Mouse (Mus musculus) ES-E14 (cell line): ENCODE measurements around the gene Bag6. TPM values are rescaled to one million over a fixed set of nuclear protein-coding genes. Genes with fewer than 3 reads are reported as not detected.

Source experiments
- DNase-seq: peaks from one replicate; pipeline ENCODE4 v3.0.0-alpha.2; 2013; ENCODE audit warnings: low read depth, low spot score
- H3K27ac ChIP-seq: 2 replicates; pipeline ENCODE4 v1.5.1; 2012; ENCODE audit warnings: low read depth, mild to moderate bottlenecking, low read length, moderate library complexity, mixed read lengths; ENCODE audit not compliant: poor library complexity, insufficient read depth, severe bottlenecking
- H3K36me3 ChIP-seq: 2 replicates; pipeline ENCODE4 v1.6.1; 2012; ENCODE audit warnings: mild to moderate bottlenecking, low read length, moderate library complexity, mixed read lengths; ENCODE audit not compliant: control insufficient read depth, poor library complexity, insufficient read depth, severe bottlenecking
- H3K4me1 ChIP-seq, 2 experiments: fragments of 150-350 bp in 1 of 2; sonication (generic) in 1 of 2; 2 replicates each; pipeline ENCODE4 v1.6.1; 2012; ENCODE audit warnings: low read length in 2 of 2, mild to moderate bottlenecking in 1 of 2, mixed read lengths in 1 of 2; ENCODE audit not compliant: control insufficient read depth in 2 of 2, insufficient read depth in 2 of 2, poor library complexity in 1 of 2
- H3K4me3 ChIP-seq, 2 experiments: fragments of 150-350 bp in 1 of 2; sonication (generic) in 1 of 2; 2 replicates each; pipeline ENCODE4 v1.5.1; 2012; ENCODE audit warnings: low read length in 2 of 2, low read depth in 1 of 2, mild to moderate bottlenecking in 1 of 2, mixed read lengths in 1 of 2; ENCODE audit not compliant: insufficient read depth in 1 of 2, poor library complexity in 1 of 2, severe bottlenecking in 1 of 2
- H3K9ac ChIP-seq: 2 replicates; pipeline ENCODE4 v1.6.1; 2012; ENCODE audit warnings: low read depth, mild to moderate bottlenecking, low read length, mixed read lengths; ENCODE audit not compliant: poor library complexity, insufficient read depth, severe bottlenecking
- H3K9me3 ChIP-seq: fragments of 150-350 bp; sonication (generic); 2 replicates; pipeline ENCODE4 v1.6.1; 2012; ENCODE audit warnings: low read depth, mild to moderate bottlenecking, low read length; ENCODE audit not compliant: control insufficient read depth, insufficient read depth
- CHD2 ChIP-seq: IDR thresholded peaks from 2 replicates; pipeline ENCODE4 v1.6.1; 2014; ENCODE audit warnings: mild to moderate bottlenecking, low read depth, low read length, inconsistent platforms
- HCFC1 ChIP-seq: IDR thresholded peaks from 2 replicates; pipeline ENCODE4 v1.6.1; 2012; ENCODE audit warnings: low read length, inconsistent platforms, borderline replicate concordance; ENCODE audit not compliant: insufficient read depth
- MAFK ChIP-seq: IDR thresholded peaks from 2 replicates; pipeline ENCODE4 v1.6.1; 2014; ENCODE audit warnings: mild to moderate bottlenecking, low read depth, low read length, inconsistent platforms; ENCODE audit not compliant: insufficient read depth
- ZC3H11A ChIP-seq: IDR thresholded peaks from 2 replicates; pipeline ENCODE4 v1.6.1; 2012; ENCODE audit warnings: low read depth, mild to moderate bottlenecking, inconsistent platforms, low read length, borderline replicate concordance
- ZNF384 ChIP-seq: IDR thresholded peaks from 2 replicates; pipeline ENCODE4 v1.6.1; 2012; ENCODE audit warnings: low read depth, low read length, inconsistent platforms
- in situ Hi-C, 2 experiments: fragments of 600-800 bp; cut with MboI; formaldehyde crosslinking; loops; one replicate each; pipeline ENCODE4 v1.15.1; 2025; ENCODE audit warnings: low sequenced_read_pairs in 2 of 2, inconsistent platforms in 1 of 2; ENCODE audit not compliant: unreplicated experiment in 2 of 2
- total RNA-seq: library from RNA; depleted of rRNA; stranded (reverse); fragments of 300-350 nt; gene quantifications from 2 replicates; pipeline ENCODE4 v1.2.3, GENCODE M21; 2012

Gene Bag6
- total RNA-seq, 1 experiment: 208 TPM

DNA sequence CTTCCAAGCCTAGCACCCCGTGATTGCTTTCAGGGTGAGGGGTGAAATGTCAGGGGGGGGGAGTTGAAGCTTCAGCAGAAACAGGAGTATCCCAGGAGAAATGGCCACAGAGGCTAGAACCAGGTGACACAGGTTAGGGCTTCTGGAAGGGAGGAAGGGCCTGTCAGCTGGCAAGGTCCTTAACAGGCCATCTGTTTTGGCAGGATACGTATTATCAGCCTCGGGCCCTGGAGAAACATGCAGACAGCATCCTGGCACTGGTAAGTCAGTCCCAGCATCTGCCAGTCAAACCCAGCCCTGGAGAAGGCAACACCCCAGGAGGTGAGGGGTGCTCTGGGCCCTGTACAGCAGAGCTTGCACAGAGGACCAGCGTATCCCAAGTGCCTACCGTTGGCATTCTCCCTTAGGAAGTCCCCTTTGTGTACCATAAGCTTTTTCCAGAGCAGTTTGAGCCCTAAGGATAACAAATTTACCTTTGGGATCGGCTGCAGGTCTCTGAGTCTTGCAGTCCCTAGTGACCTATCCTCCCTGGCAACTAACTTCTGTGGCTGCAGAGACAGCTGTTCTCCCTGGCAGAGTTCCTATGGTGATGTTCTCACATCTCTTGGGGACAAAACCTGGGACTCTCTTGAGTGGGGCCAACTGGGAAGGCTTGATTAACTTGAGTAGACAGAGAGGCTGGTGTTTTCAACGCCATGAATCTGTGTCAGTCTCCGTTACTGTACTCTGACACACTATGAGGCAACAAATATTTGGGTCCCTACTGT is 44.6 kb upstream of the Bag6 start:
- no peak overlapping the region for H3K27ac ChIP-seq
- in situ Hi-C loops: no loop called here
- H3K36me3 ChIP-seq: peaks cover 8% of the 10 kb centered on the region; the same call in 1 of the 2 replicates
- TF ChIP-seq MAFK (no peak), ZC3H11A (no peak), ZNF384 (no peak), HCFC1 (no peak), CHD2 (no peak)
- DNase-seq: no peak
- H3K9me3 ChIP-seq: no peaks in the 10 kb centered on the region
- H3K9ac ChIP-seq: no peak overlapping the region
- peaks cover 0 to 2% of the 10 kb centered on the region in 2 experiments; a peak in 1 of 4 replicates for H3K4me1 ChIP-seq
- H3K4me3 ChIP-seq: peak overlapping the region in 1 of 2 experiments; percentile 74; a peak in 2 of 4 replicates

DNA sequence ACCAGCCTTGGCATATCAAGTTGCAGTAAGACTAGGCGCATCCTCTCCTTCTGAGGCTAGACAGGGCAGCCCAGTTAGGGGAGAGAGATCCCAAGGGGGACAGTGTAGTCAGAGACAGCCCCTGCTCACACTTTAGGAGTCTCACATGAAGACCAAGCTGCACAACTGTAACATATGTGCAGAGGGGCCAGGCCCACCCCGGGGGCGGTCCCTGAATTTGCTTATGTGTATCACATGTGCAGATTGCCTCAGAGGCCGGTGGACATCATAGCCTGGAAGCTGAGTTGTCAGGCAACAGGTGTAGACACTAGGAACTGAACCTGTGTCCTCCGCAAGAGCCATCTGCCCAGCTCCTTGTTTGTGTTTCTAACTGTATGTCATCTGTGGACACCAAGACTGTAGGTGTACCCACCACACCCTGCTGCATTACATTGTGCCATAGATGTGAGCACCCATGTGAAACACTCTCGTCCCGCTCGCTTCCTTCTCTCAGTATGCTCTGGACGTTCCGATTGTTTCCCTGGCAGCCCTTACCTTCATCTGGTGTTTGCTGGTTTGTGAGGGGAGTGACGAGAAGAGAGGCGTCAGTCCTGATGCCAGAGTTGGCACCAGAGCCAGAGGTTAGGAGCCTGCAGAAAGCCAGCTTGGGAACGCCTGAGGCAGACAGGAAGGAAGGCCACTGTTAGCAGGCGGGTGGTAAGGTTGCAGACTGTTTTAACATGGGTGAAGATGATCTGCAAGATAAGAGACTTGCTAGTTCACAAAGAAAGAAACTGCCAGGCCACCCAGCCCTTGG is 42.4 kb upstream of the Bag6 start:
- H3K36me3 ChIP-seq: peaks cover 12% of the 10 kb centered on the region; the same call in 1 of the 2 replicates
- H3K4me3 ChIP-seq: no peak overlapping the region
- in situ Hi-C loops: no loop called here
- no peak overlapping the region for H3K27ac ChIP-seq
- TF ChIP-seq ZC3H11A (no peak), MAFK (no peak), ZNF384 (no peak), CHD2 (no peak), HCFC1 (no peak)
- H3K9me3 ChIP-seq: no peaks in the 10 kb centered on the region
- no peak for DNase-seq
- no peak overlapping the region for H3K9ac ChIP-seq
- peaks cover 0 to 2% of the 10 kb centered on the region in 2 experiments; a peak in 1 of 4 replicates for H3K4me1 ChIP-seq

DNA sequence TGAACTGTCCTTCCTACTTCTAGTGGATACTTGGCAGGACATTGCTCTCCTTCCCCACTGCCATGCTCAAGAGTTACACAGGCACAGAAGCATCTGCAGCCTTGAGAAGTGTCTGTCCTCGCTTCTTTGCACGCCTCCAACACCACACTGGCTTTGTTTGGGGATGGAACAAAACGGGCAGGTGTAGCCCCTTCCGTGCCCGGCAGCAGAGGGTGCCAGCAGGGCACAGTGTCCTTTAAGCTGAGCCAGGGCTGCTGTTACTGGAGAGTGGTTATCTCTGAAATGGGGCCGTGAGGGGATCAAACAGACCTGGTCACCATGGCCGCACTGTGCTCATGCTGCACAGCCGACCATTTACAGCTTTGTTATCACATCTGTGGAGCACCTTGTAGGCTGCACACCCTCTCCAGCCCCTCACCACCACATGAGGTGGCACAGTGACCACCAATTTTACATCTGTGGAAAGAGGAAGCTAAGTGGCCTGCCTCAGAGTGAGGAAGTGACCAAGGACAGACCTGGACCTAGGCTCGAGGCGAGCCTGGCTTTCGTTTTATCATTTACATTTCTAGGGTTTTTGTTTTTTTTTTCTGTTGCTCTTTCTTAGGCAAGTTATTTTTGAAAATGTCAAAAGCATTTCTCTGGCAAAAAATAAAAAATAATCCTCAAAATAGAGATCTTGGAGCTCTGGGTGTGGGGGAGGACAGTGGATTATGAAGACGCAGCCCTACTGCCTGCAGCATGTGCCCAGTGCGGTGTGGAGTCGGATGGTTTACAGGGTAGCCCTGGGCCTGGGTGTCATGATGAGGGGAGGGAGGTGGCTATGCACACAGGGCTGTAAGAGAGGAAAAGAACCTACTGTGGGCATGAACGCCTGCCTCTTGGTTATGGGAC is 40.3 kb upstream of the Bag6 start:
- H3K4me3 ChIP-seq: no peak overlapping the region

GRCm38 (mm10) chr17:35096597-35096996 is 38.4 kb upstream of the Bag6 start:
- peaks cover 0 to 8% of the 10 kb centered on the region in 2 experiments; a peak in 1 of 4 replicates for H3K4me1 ChIP-seq
- H3K36me3 ChIP-seq: peaks cover 21% of the 10 kb centered on the region; the same call in 1 of the 2 replicates
- DNase-seq: no peak
- in situ Hi-C loops: no loop called here
- no peak overlapping the region for H3K4me3 ChIP-seq
- TF ChIP-seq HCFC1: no peak
- no peak overlapping the region for H3K9ac ChIP-seq
- H3K9me3 ChIP-seq: no peaks in the 10 kb centered on the region
- no peak overlapping the region for H3K27ac ChIP-seq

More for the DNA sequence above, 40.3 kb upstream of the Bag6 start:
- no peaks in the 10 kb centered on the region for H3K9me3 ChIP-seq
- H3K36me3 ChIP-seq: peaks cover 16% of the 10 kb centered on the region; the same call in 1 of the 2 replicates
- TF ChIP-seq ZC3H11A: no peak
- TF ChIP-seq HCFC1: no peak
- TF ChIP-seq ZNF384: no peak
- no peak for TF ChIP-seq CHD2
- TF ChIP-seq MAFK: no peak
- no peak overlapping the region for H3K27ac ChIP-seq
- peaks cover 0 to 4% of the 10 kb centered on the region in 2 experiments; a peak in 1 of 4 replicates for H3K4me1 ChIP-seq
- DNase-seq: no peak
- in situ Hi-C loops: no loop called here
- no peak overlapping the region for H3K9ac ChIP-seq
